Mouse (Mus musculus) urinary bladder, postnatal 10 days (tissue): ENCODE data around the gene Hcst.

Experiments
- DNase-seq: peaks from one replicate; pipeline ENCODE4 v3.0.0; 2022; ENCODE audit warnings: low spot score

Gene Hcst

GRCm38 (mm10) chr7:30431793-30432192 is 12.1 kb upstream of the Hcst start:
- DNase-seq, result no peak

- no peak for DNase-seq
These were observed 10.5 kb upstream of the Hcst start for GRCm38 (mm10) chr7:30430191-30430590.

- no peak for DNase-seq
These were observed 9.7 kb upstream of the Hcst start for GRCm38 (mm10) chr7:30429327-30429726.

GRCm38 (mm10) chr7:30423071-30423641 is 3.5 kb upstream of the Hcst start:
- DNase-seq, result no peak

- no peak for DNase-seq
These were observed 2.9 kb upstream of the Hcst start for GRCm38 (mm10) chr7:30422560-30422959.

- DNase-seq, result no peak
These were observed 2.3 kb upstream of the Hcst start for GRCm38 (mm10) chr7:30421890-30422435.

GRCm38 (mm10) chr7:30421175-30421889 is 1.7 kb upstream of the Hcst start, which contains the start of gene Nfkbid:
Gene Nfkbid, plus strand, starts transcription at chr7:30421732.
- DNase-seq, result no peak

- DNase-seq, result no peak
These were observed 1.0 kb upstream of the Hcst start for GRCm38 (mm10) chr7:30420673-30421072.

GRCm38 (mm10) chr7:30417856-30418255 is 1.8 kb downstream of the Hcst start:
- no peak for DNase-seq

- DNase-seq, result no peak
These were observed 6.1 kb downstream of the Hcst start, which contains the start of gene Tyrobp for GRCm38 (mm10) chr7:30413596-30413995. Gene Tyrobp, plus strand, starts transcription at chr7:30413760.

- DNase-seq, result no peak
These were observed 6.9 kb downstream of the Hcst start for GRCm38 (mm10) chr7:30412735-30413147.

GRCm38 (mm10) chr7:30411023-30411422 is 8.6 kb downstream of the Hcst start:
- no peak for DNase-seq

GRCm38 (mm10) chr7:30409789-30410188 is 9.9 kb downstream of the Hcst start:
- no peak for DNase-seq

GRCm38 (mm10) chr7:30408639-30409038 is 11.0 kb downstream of the Hcst start:
- DNase-seq, result no peak

GRCm38 (mm10) chr7:30402343-30402742 is 17.3 kb downstream of the Hcst start:
- no peak for DNase-seq

- no peak for DNase-seq
These were observed 20.0 kb downstream of the Hcst start for GRCm38 (mm10) chr7:30399671-30400070.

- DNase-seq, result no peak
These were observed 24.8 kb downstream of the Hcst start for GRCm38 (mm10) chr7:30394871-30395270.

GRCm38 (mm10) chr7:30394379-30394778 is 25.3 kb downstream of the Hcst start:
- DNase-seq, result no peak

GRCm38 (mm10) chr7:30393631-30394030 is 26.0 kb downstream of the Hcst start:
- DNase-seq, result no peak

GRCm38 (mm10) chr7:30392746-30393520 is 26.7 kb downstream of the Hcst start:
- no peak for DNase-seq

GRCm38 (mm10) chr7:30384106-30384505 is 35.5 kb downstream of the Hcst start:
- no peak for DNase-seq

GRCm38 (mm10) chr7:30380061-30380460 is 39.6 kb downstream of the Hcst start:
- DNase-seq, result no peak

GRCm38 (mm10) chr7:30373501-30373962 is 46.1 kb downstream of the Hcst start:
- DNase-seq, result peak; percentile 48
